Mouse (Mus musculus) cerebellum, adult 11-12 months (tissue): ENCODE data around the gene Med9.

Experiments
- DNase-seq: peaks from one replicate; pipeline ENCODE4 v3.0.0; 2022

Gene Med9

DNA sequence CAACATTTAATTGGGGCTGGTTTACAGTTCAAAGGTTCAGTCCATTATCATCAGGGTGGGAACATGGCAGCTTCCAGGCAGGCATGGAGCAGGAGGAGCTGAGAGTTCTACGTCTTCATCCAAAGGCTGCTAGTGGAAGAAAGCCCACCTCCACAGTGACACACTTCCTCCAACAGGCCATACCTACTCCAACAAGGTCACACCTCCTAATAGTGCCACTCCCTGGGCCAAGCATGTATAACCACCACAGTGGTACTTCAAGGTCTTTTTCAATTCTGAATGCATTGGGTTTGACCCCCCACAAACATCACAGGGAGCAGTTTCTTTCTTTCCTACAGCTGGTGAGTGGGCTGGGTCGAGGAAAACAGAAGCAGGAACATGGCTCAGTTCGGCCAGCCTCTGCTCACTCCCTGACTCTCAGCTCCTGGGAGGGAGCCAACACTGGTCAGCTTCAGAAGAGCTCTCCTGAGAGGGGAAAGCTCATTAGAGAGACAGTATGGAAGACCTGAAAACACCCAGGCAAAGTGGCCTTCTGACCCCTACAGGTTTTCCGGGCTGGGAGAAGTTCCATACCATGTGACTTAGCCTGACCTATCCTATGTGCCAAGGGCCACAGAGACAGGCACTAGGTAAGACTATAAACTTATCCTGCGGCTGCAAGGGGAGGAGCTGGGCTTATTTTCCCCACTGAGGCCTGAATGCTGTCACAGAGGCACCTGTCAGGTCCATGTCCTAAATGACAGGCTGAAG is 53.4 kb downstream of the Med9 start:
- DNase-seq: no peak

GRCm38 (mm10) chr11:60003811-60004210 is 55.8 kb downstream of the Med9 start:
- no peak for DNase-seq

DNA sequence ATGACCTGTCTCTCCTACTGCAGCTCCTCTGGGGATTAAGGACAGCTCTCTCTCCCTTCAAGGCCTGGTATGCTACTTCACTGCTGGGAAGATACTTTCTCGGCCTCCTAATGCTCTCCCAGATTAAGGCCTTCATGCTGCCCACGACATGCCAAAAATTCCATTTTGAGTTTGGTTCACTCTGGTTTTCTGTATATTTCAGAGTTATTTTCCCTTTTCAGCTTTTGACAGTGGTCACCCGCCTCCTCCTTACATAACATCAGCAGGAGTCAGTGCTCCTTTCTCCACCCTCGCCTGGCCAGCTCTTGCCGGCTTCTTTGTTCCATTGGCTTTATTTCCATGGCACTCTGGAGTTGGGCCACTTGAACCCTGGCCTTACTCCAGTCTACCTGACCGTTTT is 56.7 kb downstream of the Med9 start:
- no peak for DNase-seq

GRCm38 (mm10) chr11:60005866-60006265 is 57.9 kb downstream of the Med9 start:
- no peak for DNase-seq

- DNase-seq: no peak
Observed at GRCm38 (mm10) chr11:60009451-60009850, 61.4 kb downstream of the Med9 start.

- DNase-seq: no peak
Observed at GRCm38 (mm10) chr11:60011516-60011915, 63.5 kb downstream of the Med9 start.
